Mouse (Mus musculus) adrenal gland, adult (tissue): ENCODE measurements at regions not wholly inside any gene's neighbourhood (a gene's known extent, or its start where the extent isn't known, plus 50 kb on each side); places are given as distances from the start of the nearest gene placed in this dataset.

Source experiments
- DNase-seq, 2 experiments: peaks; one replicate each; pipeline ENCODE4 v3.0.0; 2022 to 2023; ENCODE audit warnings: low spot score in 1 of 2; ENCODE audit not compliant: inconsistent age in 2 of 2

DNA sequence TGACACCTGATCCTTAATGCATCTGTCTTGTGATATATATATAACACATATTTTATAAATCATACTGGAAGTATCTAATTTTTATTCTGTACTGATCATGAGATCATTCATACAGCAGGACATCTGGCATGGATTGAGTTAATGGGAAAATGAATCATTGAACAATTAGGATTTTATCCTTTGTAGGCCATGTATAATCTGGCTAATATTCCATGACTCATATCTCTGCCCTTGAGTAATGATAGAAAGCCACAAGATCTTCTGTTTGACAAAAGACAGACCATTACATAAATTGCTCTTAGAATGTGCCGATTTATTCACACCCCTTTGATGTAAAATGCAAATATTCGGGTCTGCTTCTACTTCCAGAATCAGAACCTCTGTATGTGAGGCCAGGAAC lies 110.7 kb upstream of the Gm21961 start:
- peak in 1 of 2 experiments; percentile 54 for DNase-seq
